Mouse (Mus musculus) spleen, adult 12 weeks (tissue): ENCODE measurements around the gene Mettl21e.
"Not testable (repeated sequence)": the region's sequence is repeated elsewhere in the genome, so short reads cannot be mapped to it uniquely, and the experiment has no call there.

Source experiments
- DNase-seq: peaks from one replicate; pipeline ENCODE4 v3.0.0; 2022; ENCODE audit warnings: low spot score

The Mettl21e gene

GRCm38 (mm10) chr1:44218876-44219275 lies at the start of gene Mettl21e:
Gene Mettl21e (minus strand): TSS chr1:44218961.
- no peak for DNase-seq

GRCm38 (mm10) chr1:44240440-44240839 lies 21.7 kb upstream of the Mettl21e start:
- not testable (repeated sequence) for DNase-seq

- no peak for DNase-seq
These were observed 21.2 kb upstream of the Mettl21e start for GRCm38 (mm10) chr1:44239969-44240368.

- no peak for DNase-seq
These were observed 18.5 kb upstream of the Mettl21e start for GRCm38 (mm10) chr1:44237305-44237704.

GRCm38 (mm10) chr1:44235311-44235710 lies 16.6 kb upstream of the Mettl21e start:
- no peak for DNase-seq

- not testable (repeated sequence) for DNase-seq
These were observed 15.8 kb upstream of the Mettl21e start for GRCm38 (mm10) chr1:44234531-44234930.

GRCm38 (mm10) chr1:44229044-44229443 lies 10.3 kb upstream of the Mettl21e start:
- DNase-seq, result no peak

- DNase-seq, result no peak
These were observed 1.6 kb downstream of the Mettl21e start for GRCm38 (mm10) chr1:44217118-44217517.

- no peak for DNase-seq
These were observed 2.2 kb downstream of the Mettl21e start for GRCm38 (mm10) chr1:44216352-44217116.

GRCm38 (mm10) chr1:44214443-44214842 lies 4.3 kb downstream of the Mettl21e start:
- no peak for DNase-seq

GRCm38 (mm10) chr1:44202876-44203275 lies 15.9 kb downstream of the Mettl21e start:
- no peak for DNase-seq

- DNase-seq, result no peak
These were observed 20.2 kb downstream of the Mettl21e start for GRCm38 (mm10) chr1:44198273-44199171.

GRCm38 (mm10) chr1:44186396-44186795 lies 32.4 kb downstream of the Mettl21e start:
- no peak for DNase-seq

GRCm38 (mm10) chr1:44178086-44178485 lies 40.7 kb downstream of the Mettl21e start:
- DNase-seq, result no peak

GRCm38 (mm10) chr1:44173903-44174302 lies 44.9 kb downstream of the Mettl21e start:
- no peak for DNase-seq

GRCm38 (mm10) chr1:44172656-44173055 lies 46.1 kb downstream of the Mettl21e start:
- no peak for DNase-seq

GRCm38 (mm10) chr1:44167859-44168383 lies 50.8 kb downstream of the Mettl21e start:
- no peak for DNase-seq

GRCm38 (mm10) chr1:44162389-44162788 lies 56.4 kb downstream of the Mettl21e start:
- DNase-seq, result no peak

GRCm38 (mm10) chr1:44161818-44162217 lies 56.9 kb downstream of the Mettl21e start:
- no peak for DNase-seq

- DNase-seq, result no peak
These were observed 60.4 kb downstream of the Mettl21e start for GRCm38 (mm10) chr1:44158317-44158716.

- DNase-seq, result no peak
These were observed 63.5 kb downstream of the Mettl21e start for GRCm38 (mm10) chr1:44155287-44155686.
